Mouse (Mus musculus) cerebral cortex, adult 2 months (tissue): Measurements from ENCODE around the gene Nccrp1.

Experiments
- WGBS: fragments of 180-500 bp; shearing (Covaris S2); methylation state at CpG from one replicate; pipeline ENCODE4 v1.1.7; 2018; 5-methylcytosine and 5-hydroxymethylcytosine counted together

Nccrp1 gene

GRCm38 (mm10) chr7:28510405-28510974 is 36.6 kb downstream of the Nccrp1 start, which contains the start of gene Ifnl2:
Ifnl2 (minus strand) TSS chr7:28510455.
- 72% methylated on average over 8 of the region's 8 CpGs for WGBS

- WGBS: 91% methylated on average over 2 of the region's 2 CpGs
Observed at GRCm38 (mm10) chr7:28509121-28509520, 37.9 kb downstream of the Nccrp1 start.

DNA sequence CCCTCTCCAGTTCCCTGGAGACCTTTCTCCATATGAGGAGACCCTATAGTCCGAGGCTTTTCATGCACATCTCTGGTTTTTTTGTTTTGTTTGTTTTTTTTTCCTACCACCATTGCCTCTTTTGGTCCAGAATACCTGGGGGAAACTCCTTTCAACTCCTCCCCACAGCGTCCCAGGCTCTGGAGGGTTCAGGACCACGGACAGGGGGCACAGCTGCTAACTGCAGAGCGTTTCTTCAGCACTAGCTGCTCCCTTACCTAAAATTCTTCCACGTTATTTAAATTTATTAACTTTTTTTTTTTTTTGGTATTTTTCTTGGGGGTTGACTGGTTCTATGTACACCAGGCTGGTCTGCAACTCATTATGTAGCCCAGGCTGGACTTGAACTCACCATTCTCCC is 41.5 kb downstream of the Nccrp1 start:
- 28% methylated on average over 5 of the region's 5 CpGs for WGBS

DNA sequence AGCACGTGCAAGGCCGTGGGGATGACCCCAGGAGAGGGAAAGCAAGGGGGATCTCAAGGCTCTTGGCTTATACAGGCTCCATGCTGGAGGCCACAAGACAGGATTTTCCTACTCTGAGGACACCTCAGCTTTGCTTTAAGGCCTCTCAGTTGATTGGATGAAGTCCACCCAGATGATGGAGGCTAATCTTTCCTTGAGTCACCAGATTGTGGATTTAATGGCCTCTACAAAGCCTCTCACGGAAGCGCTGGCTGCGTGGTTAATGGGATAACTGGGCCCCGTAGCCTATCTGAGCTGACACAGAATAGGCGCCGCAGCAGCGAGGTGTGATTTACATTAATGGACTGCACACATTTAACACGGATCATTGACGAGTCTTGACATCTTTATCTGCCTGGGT is 51.6 kb downstream of the Nccrp1 start:
- WGBS: 88% methylated on average over 11 of the region's 11 CpGs
